Mouse (Mus musculus): Measurements from ENCODE around the gene Cluap1.
"Not testable (repeated sequence)": the region's sequence is repeated elsewhere in the genome, so short reads cannot be mapped to it uniquely, and the experiment has no call there.

Gene Cluap1

GRCm38 (mm10) chr16:3951141-3951540 is 42.5 kb downstream of the Cluap1 start:
- no peak for DNase-seq

GRCm38 (mm10) chr16:3956369-3956768 is 47.8 kb downstream of the Cluap1 start:
- no peak for DNase-seq

GRCm38 (mm10) chr16:3959261-3959660 is 50.7 kb downstream of the Cluap1 start:
- no peak for DNase-seq

GRCm38 (mm10) chr16:3964990-3965389 is 56.4 kb downstream of the Cluap1 start:
- DNase-seq: no peak

- DNase-seq: no peak
These were observed 56.9 kb downstream of the Cluap1 start for GRCm38 (mm10) chr16:3965534-3965933.

GRCm38 (mm10) chr16:3974456-3974855 is 65.9 kb downstream of the Cluap1 start:
- not testable (repeated sequence) for DNase-seq

- no peak for DNase-seq
These were observed 67.1 kb downstream of the Cluap1 start for GRCm38 (mm10) chr16:3975658-3976057.

GRCm38 (mm10) chr16:3976251-3976671 is 67.7 kb downstream of the Cluap1 start, which contains the start of gene Nlrc3:
TSS of gene Nlrc3 (minus strand) at chr16:3976632.
- peak; percentile 23 to 38 for DNase-seq

- no peak for DNase-seq
These were observed 68.1 kb downstream of the Cluap1 start for GRCm38 (mm10) chr16:3976712-3977111.

- DNase-seq: no peak
These were observed 73.6 kb downstream of the Cluap1 start for GRCm38 (mm10) chr16:3982173-3982572.

- peak; percentile 45 to 57 for DNase-seq
These were observed 74.6 kb downstream of the Cluap1 start for GRCm38 (mm10) chr16:3983146-3983700.

- no peak for DNase-seq
These were observed 79.8 kb downstream of the Cluap1 start for GRCm38 (mm10) chr16:3988410-3988809.
